Mouse (Mus musculus): ENCODE measurements at regions not wholly inside any gene's neighbourhood (a gene's known extent, or its start where the extent isn't known, plus 50 kb on each side); places are given as distances from the start of the nearest gene placed in this dataset.
A peak's percentile ranks its signal among the peaks of the same experiment; 100 is the strongest.

DNA sequence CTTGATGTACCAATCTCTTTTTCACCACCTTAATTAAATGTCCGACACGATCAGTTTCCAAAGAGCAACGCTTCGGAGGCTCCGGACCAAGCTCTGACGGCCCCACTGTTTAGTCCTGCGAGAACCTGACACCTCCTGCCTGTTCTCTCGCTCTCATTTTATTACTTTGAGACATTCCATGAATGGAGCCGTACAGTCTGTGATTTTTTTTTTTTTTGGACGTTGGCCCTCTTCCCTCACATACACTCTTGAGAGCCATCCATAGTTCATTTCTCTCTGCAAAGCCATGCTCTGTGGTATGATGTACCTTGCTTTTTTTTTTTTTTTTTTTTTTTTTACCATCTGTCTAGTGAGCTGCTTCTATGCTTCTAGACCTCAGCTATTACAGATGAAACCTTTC, 106.7 kb downstream of the Nxnl2 start:
- no peaks in the 10 kb centered on the region for H3K9me3 ChIP-seq
- no peaks in the 10 kb centered on the region for H3K27me3 ChIP-seq (ENCODE audit: insufficient read depth, poor library complexity, severe bottlenecking)
- H3K4me3 ChIP-seq: no peak overlapping the region
- H3K36me3 ChIP-seq: no peaks in the 10 kb centered on the region
- no peak overlapping the region for H3K27ac ChIP-seq
- DNase-seq (ENCODE audit: low spot score): no peak
- WGBS: 78% methylated on average over 10 of the region's 10 CpGs
- H3K4me1 ChIP-seq (replicated peaks): peaks cover 35% of the 10 kb centered on the region

DNA sequence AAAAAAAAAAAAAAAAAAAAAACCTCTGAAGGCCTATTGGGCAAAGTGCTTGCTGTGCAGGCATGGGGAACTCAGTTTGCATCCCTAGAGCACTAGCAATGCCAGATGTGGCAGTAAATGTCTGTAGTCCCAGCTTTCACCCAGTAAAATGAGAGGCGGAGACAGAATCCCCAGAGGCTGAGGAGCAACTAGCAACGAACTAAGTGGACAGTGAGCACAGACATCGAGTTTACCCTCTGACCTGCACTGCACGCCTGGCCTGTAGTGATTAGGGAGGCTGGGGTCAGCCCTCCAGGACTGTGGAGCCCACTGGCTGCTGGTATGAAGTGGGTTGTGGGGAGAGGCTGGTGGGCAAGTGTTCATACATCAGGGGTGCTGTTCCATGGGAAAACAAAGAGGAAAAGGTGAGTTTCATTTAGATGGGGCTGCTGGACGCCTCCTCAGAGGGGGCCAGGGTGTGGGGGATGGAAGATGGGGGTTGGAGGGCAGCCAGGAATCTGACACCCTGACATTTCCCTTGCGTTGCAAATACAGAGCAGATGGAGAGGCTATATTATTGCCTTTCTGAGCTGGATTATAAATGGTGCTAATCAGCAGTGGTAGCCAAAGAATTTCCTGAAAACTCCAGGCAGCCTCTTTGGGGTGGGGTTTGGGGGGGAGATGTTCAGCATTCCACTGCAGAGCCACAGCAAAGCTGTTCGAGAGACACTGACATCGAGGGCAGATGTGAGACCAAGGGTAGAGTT, 109.0 kb downstream of the Nxnl2 start:
- peaks cover 32% of the 10 kb centered on the region for H3K4me1 ChIP-seq (replicated peaks)

GRCm38 (mm10) chr13:51280388-51280753, 109.5 kb downstream of the Nxnl2 start:
- WGBS: 50% methylated on average over 8 of the region's 8 CpGs

More for the DNA sequence above, 109.0 kb downstream of the Nxnl2 start:
- Histone ChIP-seq H3K27me3 (ENCODE audit: insufficient read depth, poor library complexity, severe bottlenecking) (no peaks in the 10 kb centered on the region), H3K27ac (peak overlapping the region; percentile 50), H3K4me3 (no peak overlapping the region), H3K9me3 (peaks cover 8% of the 10 kb centered on the region; the same call in 1 of the 2 replicates), H3K36me3 (no peaks in the 10 kb centered on the region)
- DNase-seq (ENCODE audit: low spot score): peak; percentile 64
- 35% methylated on average over 8 of the region's 8 CpGs for WGBS

DNA sequence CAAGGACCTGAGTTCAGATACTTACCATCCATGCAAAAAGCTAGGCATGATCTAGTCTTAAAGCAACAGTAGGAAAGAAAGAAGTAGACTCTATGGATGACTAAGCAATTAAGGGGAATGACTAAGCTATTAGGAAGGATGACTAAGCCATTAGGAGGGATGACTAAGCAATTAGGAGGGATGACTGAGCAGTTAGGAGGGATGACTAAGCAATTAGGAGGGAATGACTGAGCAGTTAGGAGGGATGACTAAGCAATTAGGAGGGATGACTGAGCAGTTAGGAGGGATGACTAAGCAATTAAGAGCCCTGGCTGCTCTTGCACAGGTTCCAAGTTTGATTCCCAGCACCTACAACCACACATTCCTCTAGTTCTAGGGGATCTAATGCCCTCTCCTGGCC, 113.9 kb downstream of the Nxnl2 start:
- no peaks in the 10 kb centered on the region for H3K27me3 ChIP-seq (ENCODE audit: insufficient read depth, poor library complexity, severe bottlenecking)
- DNase-seq (ENCODE audit: low spot score): no peak
- H3K4me3 ChIP-seq: no peak overlapping the region
- H3K36me3 ChIP-seq: no peaks in the 10 kb centered on the region
- peaks cover 16% of the 10 kb centered on the region; the same call in 1 of the 2 replicates for H3K9me3 ChIP-seq
- H3K4me1 ChIP-seq (replicated peaks): peaks cover 14% of the 10 kb centered on the region
- H3K27ac ChIP-seq: no peak overlapping the region

More at GRCm38 (mm10) chr13:51280388-51280753, 109.5 kb downstream of the Nxnl2 start:
- Histone ChIP-seq H3K4me1 (replicated peaks) (peaks cover 28% of the 10 kb centered on the region), H3K36me3 (no peaks in the 10 kb centered on the region), H3K27ac (peak overlapping the region; percentile 50), H3K27me3 (ENCODE audit: insufficient read depth, poor library complexity, severe bottlenecking) (no peaks in the 10 kb centered on the region), H3K4me3 (no peak overlapping the region), H3K9me3 (peaks cover 9% of the 10 kb centered on the region; the same call in 1 of the 2 replicates)
- peak; percentile 37 for DNase-seq (ENCODE audit: low spot score)

DNA sequence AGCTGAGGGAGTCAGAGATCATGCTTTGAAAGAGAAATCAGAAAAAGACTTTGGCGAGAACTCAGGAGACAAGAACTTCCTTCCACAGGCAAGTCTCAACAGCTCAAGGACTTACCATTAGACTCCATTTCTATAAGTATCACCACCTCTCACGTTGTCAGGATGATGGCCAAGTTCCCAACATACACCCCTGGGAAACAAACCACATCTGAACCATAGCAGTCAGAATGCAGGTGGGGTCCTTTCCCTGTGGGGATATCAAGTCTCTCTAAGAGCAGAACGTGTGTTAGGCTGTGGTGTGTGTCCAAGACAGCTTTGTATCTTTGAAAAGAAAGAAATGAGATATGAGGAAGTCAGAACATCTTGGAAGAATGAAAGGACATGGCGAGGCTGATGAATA, 118.6 kb downstream of the Nxnl2 start:
- Histone ChIP-seq H3K4me3 (no peak overlapping the region), H3K36me3 (no peaks in the 10 kb centered on the region), H3K9me3 (peaks cover 12% of the 10 kb centered on the region; the same call in 1 of the 2 replicates), H3K4me1 (replicated peaks) (0 out of 2 replicates have a peak, but pooled peaks cover 9% of the 10 kb centered on the region), H3K27ac (no peak overlapping the region), H3K27me3 (ENCODE audit: insufficient read depth, poor library complexity, severe bottlenecking) (no peaks in the 10 kb centered on the region)
- no peak for DNase-seq (ENCODE audit: low spot score)
- WGBS: 81% methylated on average over 4 of the region's 4 CpGs

DNA sequence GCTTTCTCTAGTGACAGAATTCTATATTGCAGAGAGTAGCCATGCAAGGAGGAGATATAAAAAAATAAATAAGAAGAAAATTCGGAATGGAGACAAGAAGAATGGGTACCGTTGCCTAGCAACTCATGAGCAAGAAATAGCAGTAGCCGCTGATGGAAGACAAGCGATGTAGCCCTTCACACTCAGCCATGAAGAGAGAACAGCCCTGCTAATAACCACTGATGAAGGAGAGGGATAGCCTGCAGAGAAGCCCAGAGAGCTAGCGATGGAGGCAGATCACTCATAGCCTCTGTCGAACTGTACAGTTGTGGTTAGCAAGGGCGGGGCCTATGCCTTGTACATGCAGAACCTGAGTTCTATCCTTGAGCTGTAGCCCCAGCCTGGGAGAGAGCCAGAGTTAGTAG, 118.4 kb upstream of the S1pr3 start:
- H3K27me3 ChIP-seq (ENCODE audit: insufficient read depth, poor library complexity, severe bottlenecking): no peaks in the 10 kb centered on the region
- 84% methylated on average over 7 of the region's 7 CpGs for WGBS
- H3K36me3 ChIP-seq: no peaks in the 10 kb centered on the region
- H3K4me1 ChIP-seq (replicated peaks): 0 out of 2 replicates have a peak, but pooled peaks cover 9% of the 10 kb centered on the region
- H3K4me3 ChIP-seq: no peak overlapping the region
- H3K27ac ChIP-seq: no peak overlapping the region; the same call in 1 of the 2 replicates
- DNase-seq (ENCODE audit: low spot score): no peak
- 0 out of 2 replicates have a peak, but pooled peaks cover 7% of the 10 kb centered on the region for H3K9me3 ChIP-seq

DNA sequence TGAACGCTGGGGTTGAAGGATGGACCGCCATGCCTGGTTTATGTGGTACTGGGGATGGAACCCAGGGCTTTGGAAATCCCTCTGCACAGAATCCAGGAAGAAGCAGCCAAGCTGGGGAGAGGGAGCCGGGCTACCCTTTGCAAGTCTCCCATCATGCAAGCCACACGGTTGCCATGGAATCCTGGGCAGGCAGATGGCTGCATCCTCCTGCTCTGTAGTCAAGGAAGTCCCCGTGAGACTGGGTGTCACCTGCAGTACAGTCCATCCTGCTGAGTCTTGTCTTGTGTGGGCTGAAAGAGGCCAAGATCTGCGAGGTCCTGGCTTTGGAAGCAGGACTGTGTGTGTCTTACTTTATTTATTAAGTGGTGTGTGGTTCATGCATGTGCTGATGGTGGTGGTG, 117.5 kb upstream of the S1pr3 start:
- H3K4me3 ChIP-seq: no peak overlapping the region
- no peaks in the 10 kb centered on the region for H3K27me3 ChIP-seq (ENCODE audit: insufficient read depth, poor library complexity, severe bottlenecking)
- 0 out of 2 replicates have a peak, but pooled peaks cover 12% of the 10 kb centered on the region for H3K4me1 ChIP-seq (replicated peaks)
- no peak for DNase-seq (ENCODE audit: low spot score)
- H3K27ac ChIP-seq: no peak overlapping the region; the same call in 1 of the 2 replicates
- no peaks in the 10 kb centered on the region for H3K36me3 ChIP-seq
- 0 out of 2 replicates have a peak, but pooled peaks cover 7% of the 10 kb centered on the region for H3K9me3 ChIP-seq
- WGBS: 76% methylated on average over 6 of the region's 6 CpGs

DNA sequence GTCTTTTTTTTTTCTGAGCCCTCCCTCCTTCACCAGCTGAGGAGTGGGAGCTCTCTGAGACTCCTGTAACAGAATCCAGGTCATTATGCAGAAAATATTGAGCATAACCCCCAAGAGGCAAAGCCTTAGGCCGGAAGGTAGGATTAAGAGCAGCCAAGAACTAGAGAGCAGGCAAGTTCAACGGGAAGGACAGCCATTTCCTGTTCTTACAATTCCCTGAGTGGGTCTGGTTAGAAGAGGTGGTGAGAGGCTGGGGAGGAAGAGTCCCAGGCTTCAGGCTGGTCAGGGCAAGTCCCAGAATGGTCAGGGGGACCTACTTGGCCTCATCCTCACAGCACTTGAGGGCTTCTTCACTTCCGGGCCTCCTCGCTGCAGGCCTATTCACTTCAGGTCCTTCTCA, 115.4 kb upstream of the S1pr3 start:
- no peaks in the 10 kb centered on the region for H3K36me3 ChIP-seq
- no peaks in the 10 kb centered on the region for H3K27me3 ChIP-seq (ENCODE audit: insufficient read depth, poor library complexity, severe bottlenecking)
- peak overlapping the region; percentile 50; the same call in 1 of the 2 replicates for H3K27ac ChIP-seq
- peaks cover 22% of the 10 kb centered on the region for H3K4me1 ChIP-seq (replicated peaks)
- no peak overlapping the region for H3K4me3 ChIP-seq
- 0 out of 2 replicates have a peak, but pooled peaks cover 7% of the 10 kb centered on the region for H3K9me3 ChIP-seq
- 81% methylated on average over 4 of the region's 4 CpGs for WGBS
- DNase-seq (ENCODE audit: low spot score): no peak

DNA sequence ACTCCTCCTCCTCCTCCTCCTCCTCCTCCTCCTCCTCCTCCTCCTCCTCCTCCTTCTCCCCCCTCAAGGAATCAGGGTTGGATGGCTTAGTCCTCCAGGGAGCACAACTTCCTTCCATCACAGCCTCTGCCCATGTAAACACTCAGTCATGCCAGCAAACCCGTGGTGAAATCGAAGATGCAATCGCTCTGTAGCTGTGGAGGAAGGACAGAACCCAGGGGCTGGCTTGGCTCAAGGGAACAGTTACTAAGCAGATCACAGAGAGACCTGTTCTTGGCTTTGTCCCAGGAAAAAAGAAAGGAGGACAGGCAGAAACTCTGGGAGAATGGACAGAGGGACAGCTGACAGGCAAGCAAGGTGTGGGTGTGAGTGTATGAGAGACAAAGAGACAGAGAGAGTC, 112.6 kb upstream of the S1pr3 start:
- H3K27me3 ChIP-seq (ENCODE audit: insufficient read depth, poor library complexity, severe bottlenecking): no peaks in the 10 kb centered on the region
- no peak overlapping the region for H3K4me3 ChIP-seq
- DNase-seq (ENCODE audit: low spot score): no peak
- no peaks in the 10 kb centered on the region for H3K36me3 ChIP-seq
- H3K27ac ChIP-seq: peak overlapping the region; percentile 51; the same call in 1 of the 2 replicates
- peaks cover under 1% of the 10 kb centered on the region; the same call in 1 of the 2 replicates for H3K9me3 ChIP-seq
- 67% methylated on average over 3 of the region's 3 CpGs for WGBS
- H3K4me1 ChIP-seq (replicated peaks): peaks cover 20% of the 10 kb centered on the region

DNA sequence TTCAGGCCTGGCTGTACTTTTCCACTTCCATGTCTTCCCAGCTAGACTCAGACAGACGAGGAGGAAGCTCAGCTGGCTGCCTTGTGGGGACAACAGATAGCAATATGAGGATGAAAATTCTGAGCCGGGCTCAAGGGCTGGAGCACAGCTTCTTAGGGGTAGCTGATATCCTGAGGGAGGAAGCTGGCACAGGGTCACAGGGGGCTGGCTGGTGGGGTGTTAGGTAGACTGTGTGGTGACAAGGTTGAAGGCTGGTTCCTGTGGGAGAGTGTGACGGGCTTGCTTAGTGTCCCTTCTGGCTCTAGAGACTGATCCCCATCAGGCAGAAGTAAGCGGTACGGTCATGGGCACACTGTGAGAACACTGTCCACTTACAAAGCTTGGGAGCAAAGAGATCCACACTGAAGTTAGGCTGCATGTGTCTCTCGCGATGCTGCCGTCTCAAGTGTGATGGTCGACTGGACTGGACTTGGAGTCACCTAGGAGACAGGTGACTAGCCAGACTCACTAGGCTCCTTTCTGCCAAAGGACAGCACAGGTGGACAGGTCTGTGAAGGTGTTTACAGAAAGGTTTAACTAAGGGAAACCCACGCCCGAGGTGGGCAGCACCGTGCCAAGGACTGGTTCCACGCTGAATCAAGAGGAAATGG, 111.1 kb upstream of the S1pr3 start:
- no peak overlapping the region for H3K27ac ChIP-seq
- DNase-seq (ENCODE audit: low spot score): no peak

DNA sequence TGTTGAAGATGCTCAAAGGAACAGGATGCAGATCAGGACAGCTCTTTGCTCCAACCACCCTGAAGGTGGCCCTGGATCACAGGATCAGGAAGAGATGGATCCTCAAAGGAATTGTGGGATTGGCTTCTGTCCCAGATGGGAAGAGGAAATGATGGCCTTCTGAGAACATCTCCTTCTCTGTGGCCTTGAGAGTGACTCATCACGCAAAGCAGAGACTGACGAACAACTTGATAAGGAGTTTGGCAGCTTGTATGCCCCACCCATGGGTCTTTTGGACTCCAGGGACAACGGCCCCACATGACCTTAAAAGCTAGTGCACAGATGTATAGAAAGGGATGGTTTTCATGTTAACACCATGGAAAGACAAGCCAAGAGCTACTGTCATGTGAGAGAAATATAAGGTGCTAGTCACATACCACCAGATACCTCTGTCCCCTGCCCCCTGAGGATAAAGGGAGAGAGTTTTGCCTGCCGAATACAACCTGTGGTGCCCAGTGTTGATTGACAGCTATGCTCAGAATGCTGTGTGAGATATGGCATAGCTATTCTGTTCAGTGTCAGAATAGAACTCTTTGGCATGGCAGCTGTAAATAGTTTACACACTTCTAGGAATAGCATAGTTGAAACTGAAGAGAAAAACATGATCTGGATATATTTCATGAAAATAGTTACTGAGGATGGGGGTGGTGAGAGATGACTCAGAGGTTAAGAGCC, 109.2 kb upstream of the S1pr3 start:
- Histone ChIP-seq H3K4me3 (no peak overlapping the region), H3K4me1 (replicated peaks) (peaks cover 19% of the 10 kb centered on the region), H3K36me3 (no peaks in the 10 kb centered on the region), H3K27me3 (ENCODE audit: insufficient read depth, poor library complexity, severe bottlenecking) (no peaks in the 10 kb centered on the region), H3K27ac (no peak overlapping the region), H3K9me3 (peaks cover 5% of the 10 kb centered on the region; the same call in 1 of the 2 replicates)
- DNase-seq (ENCODE audit: low spot score): no peak
- 88% methylated on average over 4 of the region's 4 CpGs for WGBS

More for the DNA sequence above, 111.1 kb upstream of the S1pr3 start:
- WGBS: 93% methylated on average over 13 of the region's 13 CpGs
- Histone ChIP-seq H3K36me3 (no peaks in the 10 kb centered on the region), H3K4me1 (replicated peaks) (peaks cover 18% of the 10 kb centered on the region), H3K4me3 (no peak overlapping the region), H3K9me3 (peaks cover 5% of the 10 kb centered on the region; the same call in 1 of the 2 replicates), H3K27me3 (ENCODE audit: insufficient read depth, poor library complexity, severe bottlenecking) (no peaks in the 10 kb centered on the region)

DNA sequence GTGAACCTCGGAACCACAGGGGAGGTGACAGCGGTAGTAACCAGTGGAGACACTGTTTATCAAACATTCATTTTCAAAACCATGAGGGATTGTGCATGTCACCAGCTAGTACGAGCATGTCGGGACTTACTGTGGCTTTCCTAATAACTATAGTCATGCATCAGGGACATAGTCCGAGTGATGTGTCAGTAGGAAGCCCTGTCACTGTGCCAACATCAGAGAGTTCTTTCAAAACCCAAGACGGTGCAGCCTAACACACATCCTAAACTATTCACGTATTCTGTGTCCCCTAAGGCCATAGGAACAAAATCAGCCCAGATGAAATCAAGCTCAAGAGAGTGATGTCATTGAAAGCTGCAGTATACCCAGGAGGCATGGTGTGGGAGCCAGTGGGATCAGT, 107.0 kb upstream of the S1pr3 start:
- Histone ChIP-seq H3K9me3 (peaks cover 5% of the 10 kb centered on the region; the same call in 1 of the 2 replicates), H3K4me1 (replicated peaks) (peaks cover 32% of the 10 kb centered on the region), H3K27ac (no peak overlapping the region), H3K4me3 (no peak overlapping the region), H3K27me3 (ENCODE audit: insufficient read depth, poor library complexity, severe bottlenecking) (no peaks in the 10 kb centered on the region), H3K36me3 (no peaks in the 10 kb centered on the region)
- no peak for DNase-seq (ENCODE audit: low spot score)
- WGBS: 90% methylated on average over 7 of the region's 7 CpGs

All from hindbrain, embryonic 10.5 days (tissue).